Comparison of ENCODE assay signal across 18 mouse cellular contexts in the genomic region with DNA sequence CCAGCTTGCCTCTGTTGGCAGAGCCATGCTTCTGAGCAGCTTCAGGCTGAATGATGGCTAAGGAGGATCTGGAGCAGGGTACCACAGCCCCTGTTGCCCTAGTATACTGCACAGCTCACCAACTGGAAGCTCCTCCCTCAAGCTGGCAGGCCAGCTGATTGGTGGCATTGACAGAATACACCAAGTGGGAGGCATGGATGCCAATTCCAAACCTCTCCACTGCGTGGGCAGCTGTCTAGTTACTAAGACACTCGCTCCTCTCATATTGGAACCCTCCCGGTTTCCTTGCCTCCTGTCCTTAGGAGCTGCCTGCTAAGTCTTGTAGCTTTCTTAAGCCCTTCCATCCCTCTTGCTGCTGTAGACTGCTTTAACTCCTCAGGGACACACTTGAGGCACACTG. TPM values are rescaled to one million over a fixed set of nuclear protein-coding genes. Genes with fewer than 3 reads are reported as not detected.
DNase-seq lines count a peak whose midpoint lies in the region; ATAC-seq lines count a peak whose summit lies in the region.
"Had no signal": no experiment of that assay in that cellular context is flagged by ENCODE, and none has a peak within 500 bp of the region (broad histone marks: within the 10 kb centered on the region; RNA-seq: fewer than 3 reads in every experiment).

No protein-coding gene starts in this region.

- no peaks in the 10 kb centered on the region for H3K4me1 ChIP-seq in heart, embryonic 11.5 days (ENCODE audit: control insufficient read depth, insufficient read depth, low read length)
- H3K4me1 ChIP-seq: embryonic facial prominence, embryonic 13.5 days; limb, embryonic 15.5 days had no signal

- DNase-seq in cerebellum, postnatal 10 days: peak; percentile 42 to 56
- no peak for DNase-seq in cerebellum, adult 9-11 months
- peak; percentile 83 for DNase-seq in brain, adult 2 months (ENCODE audit: low read depth, low spot score)
- DNase-seq in layer of hippocampus, postnatal 10 days (ENCODE audit: low spot score in 2 of 2): peak; percentile 25 to 26
- DNase-seq in left cerebral cortex, postnatal 4 days: peak; percentile 28
- DNase-seq in kidney, postnatal 36 days: no peak
- no peak for DNase-seq in gastrocnemius, adult 8-10 months (ENCODE audit: low spot score in 2 of 2)
- DNase-seq: cerebellum, postnatal 25 days; lung, adult 2 months had no signal

- H3K4me3 ChIP-seq in heart, embryonic 11.5 days (ENCODE audit: low read depth, low read length): no peak overlapping the region
- H3K4me3 ChIP-seq: embryonic facial prominence, embryonic 13.5 days; limb, embryonic 15.5 days had no signal

- H3K4me2 ChIP-seq in heart, embryonic 11.5 days: no peak overlapping the region
- H3K4me2 ChIP-seq: embryonic facial prominence, embryonic 13.5 days; limb, embryonic 15.5 days had no signal

- H3K9ac ChIP-seq in heart, embryonic 11.5 days (ENCODE audit: low read depth, low read length): no peak overlapping the region
- H3K9ac ChIP-seq: embryonic facial prominence, embryonic 13.5 days; limb, embryonic 15.5 days had no signal

- H3K27ac ChIP-seq in heart, embryonic 11.5 days (ENCODE audit: low read depth, low read length): no peak overlapping the region
- H3K27ac ChIP-seq: embryonic facial prominence, embryonic 13.5 days; limb, embryonic 15.5 days had no signal

- no peaks in the 10 kb centered on the region for H3K27me3 ChIP-seq in heart, embryonic 11.5 days (ENCODE audit: control insufficient read depth, insufficient read depth, low read length)
- H3K27me3 ChIP-seq: embryonic facial prominence, embryonic 13.5 days; limb, embryonic 15.5 days; Patski had no signal

- intact Hi-C loops in left cerebral cortex, postnatal 4 days (cut with DNase I): no loop called here

- no peaks in the 10 kb centered on the region for H3K36me3 ChIP-seq in heart, embryonic 11.5 days (ENCODE audit: control insufficient read depth, insufficient read depth, low read length)
- H3K36me3 ChIP-seq: embryonic facial prominence, embryonic 13.5 days; limb, embryonic 15.5 days had no signal

- 73% methylated on average over 3 of the region's 3 CpGs for WGBS in heart, embryonic 11.5 days (ENCODE audit: insufficient replicate concordance)

- ATAC-seq in heart, embryonic 11.5 days (replicated peaks; ENCODE audit: insufficient number of reproducible peaks, low FRiP score, low TSS enrichment): no peak
- ATAC-seq: Patski had no signal

- H3K9me3 ChIP-seq in heart, embryonic 11.5 days (replicated peaks; ENCODE audit: control insufficient read depth, low read length): no peaks in the 10 kb centered on the region
- H3K9me3 ChIP-seq: embryonic facial prominence, embryonic 13.5 days; limb, embryonic 15.5 days had no signal

RNA-seq across cellular contexts. Expression of a gene that starts 39.0 kb away (rescaled TPM):
- total RNA-seq in layer of hippocampus, postnatal 10 days (2021): not detected
- total RNA-seq in left cerebral cortex, postnatal 4 days (2021): not detected
- polyA plus RNA-seq in heart, embryonic 11.5 days (2014; fragmentation: Nextera tagmentation; extraction: Ambion mirVana): not detected in 2 replicates
- total RNA-seq in gastrocnemius, adult 8-10 months (2022): not detected
- total RNA-seq: adrenal gland, adult 18-20 months; heart, postnatal 14 days had no signal
- polyA plus RNA-seq: embryonic facial prominence, embryonic 13.5 days; forebrain, embryonic 11.5 days; kidney, embryonic 16.5 days; limb, embryonic 15.5 days; lung, adult 2 months; Patski; stomach, embryonic 16.5 days had no signal

Comparison
In these comparisons a context has a peak if more than half of its experiments do, and no peak if none do; other contexts are left out.
1. DNase-seq: peak in cerebellum, postnatal 10 days (2 of 2), brain, adult 2 months (single experiment), layer of hippocampus, postnatal 10 days (2 of 2) and left cerebral cortex, postnatal 4 days (single experiment); none in cerebellum, adult 9-11 months (single experiment), kidney, postnatal 36 days (0 of 2) and gastrocnemius, adult 8-10 months (0 of 2).